Mouse (Mus musculus): Measurements from ENCODE around the gene Gm10271. TPM values are rescaled to one million over a fixed set of nuclear protein-coding genes. Genes with fewer than 3 reads are reported as not detected.

The Gm10271 gene
- polyA plus RNA-seq, 1 experiment from 2014 or later: not detected

- Histone ChIP-seq H3K9me3 (replicated peaks; ENCODE audit: control insufficient read depth, low read length) (no peaks in the 10 kb centered on the region), H3K36me3 (replicated peaks; ENCODE audit: control insufficient read depth, insufficient read depth, low read depth, low read length) (no peaks in the 10 kb centered on the region), H3K4me1 (ENCODE audit: control insufficient read depth, insufficient read depth, low read length) (no peaks in the 10 kb centered on the region), H3K4me2 (ENCODE audit: low read depth, low read length) (no peak within 1 kb of the TSS), H3K27me3 (ENCODE audit: control insufficient read depth, insufficient read depth, low read length) (no peaks in the 10 kb centered on the region), H3K4me3 (ENCODE audit: low read depth, low read length) (no peak within 1 kb of the TSS), H3K27ac (replicated peaks; ENCODE audit: low read depth, low read length) (no peak within 1 kb of the TSS), H3K9ac (replicated peaks; ENCODE audit: low read length) (no peak within 1 kb of the TSS)
- WGBS: 48% methylated on average over 21 of the region's 21 CpGs
- ATAC-seq (replicated peaks; ENCODE audit: insufficient number of reproducible peaks, low FRiP score, low TSS enrichment, low read depth) (no peak), DNase-seq (ENCODE audit: low spot score) (no peak)
Observed at GRCm38 (mm10) chr10:116986264-116987082, 14.1 kb upstream of the Gm10271 start, which contains the start of gene Best3. Best3 (plus strand) TSS chr10:116986314.

GRCm38 (mm10) chr10:116984836-116985235, 12.4 kb upstream of the Gm10271 start:
- H3K4me1 ChIP-seq (ENCODE audit: control insufficient read depth, insufficient read depth, low read length): no peaks in the 10 kb centered on the region
- H3K36me3 ChIP-seq (replicated peaks; ENCODE audit: control insufficient read depth, insufficient read depth, low read depth, low read length): no peaks in the 10 kb centered on the region

GRCm38 (mm10) chr10:116982526-116982925, 10.1 kb upstream of the Gm10271 start:
- H3K9ac ChIP-seq (replicated peaks; ENCODE audit: low read length): no peak overlapping the region
- DNase-seq (ENCODE audit: low spot score) (no peak), ATAC-seq (replicated peaks; ENCODE audit: insufficient number of reproducible peaks, low FRiP score, low TSS enrichment, low read depth) (no peak)
- H3K27me3 ChIP-seq (ENCODE audit: control insufficient read depth, insufficient read depth, low read length): no peaks in the 10 kb centered on the region
- H3K4me1 ChIP-seq (ENCODE audit: control insufficient read depth, insufficient read depth, low read length): no peaks in the 10 kb centered on the region
- H3K36me3 ChIP-seq (replicated peaks; ENCODE audit: control insufficient read depth, insufficient read depth, low read depth, low read length): no peaks in the 10 kb centered on the region
- no peak overlapping the region for H3K4me3 ChIP-seq (ENCODE audit: low read depth, low read length)
- H3K4me2 ChIP-seq (ENCODE audit: low read depth, low read length): no peak overlapping the region
- no peak overlapping the region for H3K27ac ChIP-seq (replicated peaks; ENCODE audit: low read depth, low read length)
- WGBS: 64% methylated on average over 3 of the region's 4 CpGs
- no peaks in the 10 kb centered on the region for H3K9me3 ChIP-seq (replicated peaks; ENCODE audit: control insufficient read depth, low read length)

More at GRCm38 (mm10) chr10:116984836-116985235, 12.4 kb upstream of the Gm10271 start:
- Histone ChIP-seq H3K4me3 (ENCODE audit: low read depth, low read length) (no peak overlapping the region), H3K9me3 (replicated peaks; ENCODE audit: control insufficient read depth, low read length) (no peaks in the 10 kb centered on the region), H3K4me2 (ENCODE audit: low read depth, low read length) (no peak overlapping the region), H3K27ac (replicated peaks; ENCODE audit: low read depth, low read length) (no peak overlapping the region), H3K27me3 (ENCODE audit: control insufficient read depth, insufficient read depth, low read length) (no peaks in the 10 kb centered on the region), H3K9ac (replicated peaks; ENCODE audit: low read length) (no peak overlapping the region)
- ATAC-seq (replicated peaks; ENCODE audit: insufficient number of reproducible peaks, low FRiP score, low TSS enrichment, low read depth) (no peak), DNase-seq (ENCODE audit: low spot score) (no peak)
- 68% methylated on average over 12 of the region's 12 CpGs for WGBS

GRCm38 (mm10) chr10:116980888-116981287, 8.5 kb upstream of the Gm10271 start:
- no peak for ATAC-seq (replicated peaks; ENCODE audit: insufficient number of reproducible peaks, low FRiP score, low TSS enrichment, low read depth)
- Histone ChIP-seq H3K36me3 (replicated peaks; ENCODE audit: control insufficient read depth, insufficient read depth, low read depth, low read length) (no peaks in the 10 kb centered on the region), H3K4me1 (ENCODE audit: control insufficient read depth, insufficient read depth, low read length) (no peaks in the 10 kb centered on the region), H3K27me3 (ENCODE audit: control insufficient read depth, insufficient read depth, low read length) (no peaks in the 10 kb centered on the region), H3K27ac (replicated peaks; ENCODE audit: low read depth, low read length) (no peak overlapping the region), H3K9ac (replicated peaks; ENCODE audit: low read length) (no peak overlapping the region), H3K9me3 (replicated peaks; ENCODE audit: control insufficient read depth, low read length) (no peaks in the 10 kb centered on the region), H3K4me3 (ENCODE audit: low read depth, low read length) (no peak overlapping the region), H3K4me2 (ENCODE audit: low read depth, low read length) (no peak overlapping the region)
- peak; percentile 41 for DNase-seq (ENCODE audit: low spot score)
- 72% methylated on average over 3 of the region's 3 CpGs for WGBS

- Histone ChIP-seq H3K27me3 (ENCODE audit: control insufficient read depth, insufficient read depth, low read length) (no peaks in the 10 kb centered on the region), H3K4me3 (ENCODE audit: low read depth, low read length) (no peak overlapping the region), H3K9me3 (replicated peaks; ENCODE audit: control insufficient read depth, low read length) (no peaks in the 10 kb centered on the region), H3K36me3 (replicated peaks; ENCODE audit: control insufficient read depth, insufficient read depth, low read depth, low read length) (no peaks in the 10 kb centered on the region), H3K4me2 (ENCODE audit: low read depth, low read length) (no peak overlapping the region), H3K9ac (replicated peaks; ENCODE audit: low read length) (no peak overlapping the region), H3K4me1 (ENCODE audit: control insufficient read depth, insufficient read depth, low read length) (no peaks in the 10 kb centered on the region), H3K27ac (replicated peaks; ENCODE audit: low read depth, low read length) (no peak overlapping the region)
- WGBS: 80% methylated on average over 4 of the region's 4 CpGs
- ATAC-seq (replicated peaks; ENCODE audit: insufficient number of reproducible peaks, low FRiP score, low TSS enrichment, low read depth) (no peak), DNase-seq (ENCODE audit: low spot score) (no peak)
Observed at GRCm38 (mm10) chr10:116980273-116980672, 7.9 kb upstream of the Gm10271 start.

GRCm38 (mm10) chr10:116978841-116979240, 6.4 kb upstream of the Gm10271 start:
- Histone ChIP-seq H3K4me1 (ENCODE audit: control insufficient read depth, insufficient read depth, low read length) (no peaks in the 10 kb centered on the region), H3K9me3 (replicated peaks; ENCODE audit: control insufficient read depth, low read length) (no peaks in the 10 kb centered on the region), H3K4me3 (ENCODE audit: low read depth, low read length) (no peak overlapping the region), H3K36me3 (replicated peaks; ENCODE audit: control insufficient read depth, insufficient read depth, low read depth, low read length) (no peaks in the 10 kb centered on the region), H3K4me2 (ENCODE audit: low read depth, low read length) (no peak overlapping the region), H3K9ac (replicated peaks; ENCODE audit: low read length) (no peak overlapping the region), H3K27ac (replicated peaks; ENCODE audit: low read depth, low read length) (no peak overlapping the region), H3K27me3 (ENCODE audit: control insufficient read depth, insufficient read depth, low read length) (no peaks in the 10 kb centered on the region)
- WGBS: 91% methylated on average over 9 of the region's 9 CpGs
- no peak for DNase-seq (ENCODE audit: low spot score)
- no peak for ATAC-seq (replicated peaks; ENCODE audit: insufficient number of reproducible peaks, low FRiP score, low TSS enrichment, low read depth)

- H3K27ac ChIP-seq (replicated peaks; ENCODE audit: low read depth, low read length): no peak overlapping the region
- DNase-seq (ENCODE audit: low spot score): no peak
- no peaks in the 10 kb centered on the region for H3K9me3 ChIP-seq (replicated peaks; ENCODE audit: control insufficient read depth, low read length)
- 78% methylated on average over 2 of the region's 2 CpGs for WGBS
- H3K4me3 ChIP-seq (ENCODE audit: low read depth, low read length): no peak overlapping the region
- H3K9ac ChIP-seq (replicated peaks; ENCODE audit: low read length): no peak overlapping the region
- H3K27me3 ChIP-seq (ENCODE audit: control insufficient read depth, insufficient read depth, low read length): no peaks in the 10 kb centered on the region
- H3K4me2 ChIP-seq (ENCODE audit: low read depth, low read length): no peak overlapping the region
- H3K4me1 ChIP-seq (ENCODE audit: control insufficient read depth, insufficient read depth, low read length): no peaks in the 10 kb centered on the region
- no peak for ATAC-seq (replicated peaks; ENCODE audit: insufficient number of reproducible peaks, low FRiP score, low TSS enrichment, low read depth)
- H3K36me3 ChIP-seq (replicated peaks; ENCODE audit: control insufficient read depth, insufficient read depth, low read depth, low read length): no peaks in the 10 kb centered on the region
Observed at GRCm38 (mm10) chr10:116977858-116978257, 5.4 kb upstream of the Gm10271 start.

GRCm38 (mm10) chr10:116977455-116977854, 5.0 kb upstream of the Gm10271 start:
- Histone ChIP-seq H3K4me1 (ENCODE audit: control insufficient read depth, insufficient read depth, low read length) (no peaks in the 10 kb centered on the region), H3K4me2 (ENCODE audit: low read depth, low read length) (no peak overlapping the region), H3K27ac (replicated peaks; ENCODE audit: low read depth, low read length) (no peak overlapping the region), H3K4me3 (ENCODE audit: low read depth, low read length) (no peak overlapping the region), H3K9ac (replicated peaks; ENCODE audit: low read length) (no peak overlapping the region), H3K27me3 (ENCODE audit: control insufficient read depth, insufficient read depth, low read length) (no peaks in the 10 kb centered on the region), H3K9me3 (replicated peaks; ENCODE audit: control insufficient read depth, low read length) (no peaks in the 10 kb centered on the region), H3K36me3 (replicated peaks; ENCODE audit: control insufficient read depth, insufficient read depth, low read depth, low read length) (no peaks in the 10 kb centered on the region)
- 52% methylated on average over 4 of the region's 4 CpGs for WGBS
- ATAC-seq (replicated peaks; ENCODE audit: insufficient number of reproducible peaks, low FRiP score, low TSS enrichment, low read depth) (no peak), DNase-seq (ENCODE audit: low spot score) (no peak)

Measured in embryonic facial prominence, embryonic 11.5 days (tissue).